Mouse (Mus musculus): ENCODE measurements around the gene Sox1. TPM values are rescaled to one million over a fixed set of nuclear protein-coding genes. Genes with fewer than 3 reads are reported as not detected.

Gene Sox1
- total RNA-seq, 4 experiments from 2014 or later = not detected

GRCm38 (mm10) chr8:12427346-12427745 is 32.3 kb downstream of the Sox1 start:
- DNase-seq = no peak

GRCm38 (mm10) chr8:12427886-12428799 is 33.0 kb downstream of the Sox1 start:
- no peak for DNase-seq

- no peak for DNase-seq
These were observed 33.8 kb downstream of the Sox1 start for GRCm38 (mm10) chr8:12428931-12429330.

- DNase-seq = no peak
These were observed 34.6 kb downstream of the Sox1 start for GRCm38 (mm10) chr8:12429601-12430172.

- DNase-seq = no peak
These were observed 35.2 kb downstream of the Sox1 start for GRCm38 (mm10) chr8:12430173-12430899.

GRCm38 (mm10) chr8:12430900-12431737 is 36.0 kb downstream of the Sox1 start:
- no peak for DNase-seq

GRCm38 (mm10) chr8:12431738-12432055 is 36.6 kb downstream of the Sox1 start:
- no peak for DNase-seq

GRCm38 (mm10) chr8:12432546-12432945 is 37.5 kb downstream of the Sox1 start:
- DNase-seq = no peak

GRCm38 (mm10) chr8:12434771-12435170 is 39.7 kb downstream of the Sox1 start:
- DNase-seq = no peak

GRCm38 (mm10) chr8:12438021-12438420 is 42.9 kb downstream of the Sox1 start:
- no peak for DNase-seq

- DNase-seq = no peak
These were observed 43.9 kb downstream of the Sox1 start for GRCm38 (mm10) chr8:12439044-12439443.

GRCm38 (mm10) chr8:12439846-12440245 is 44.8 kb downstream of the Sox1 start:
- no peak for DNase-seq

GRCm38 (mm10) chr8:12440997-12441396 is 45.9 kb downstream of the Sox1 start:
- no peak for DNase-seq

GRCm38 (mm10) chr8:12445258-12445657 is 50.2 kb downstream of the Sox1 start:
- no peak for DNase-seq

GRCm38 (mm10) chr8:12445926-12446680 is 51.0 kb downstream of the Sox1 start:
- no peak for DNase-seq

Small RNA genes lying within 50 kb of the gene (microRNA-seq; reads per million reads assigned to microRNA genes)
- gene Gm25239 = 0 reads per million in 2 experiments

Other genes starting within 250 kb of the Sox1 start
- gene A230072I06Rik, start 116.5 kb upstream of the Sox1 start, total RNA-seq (2022) = not detected
- gene Spaca7, start 177.7 kb downstream of the Sox1 start, total RNA-seq (2022) = not detected

Measured in adrenal gland, adult 8-10 months (tissue).